Mouse (Mus musculus): ENCODE results near the gene Gm20388. TPM values are rescaled to one million over a fixed set of nuclear protein-coding genes. Genes with fewer than 3 reads are reported as not detected.

Gene Gm20388
- polyA plus RNA-seq, 1 experiment from 2014 or later, result not detected

GRCm38 (mm10) chr8:120109149-120109548 lies 198.5 kb downstream of the Gm20388 start:
- H3K36me3 ChIP-seq (ENCODE audit: control insufficient read depth, insufficient read depth, low read length), result no peaks in the 10 kb centered on the region
- WGBS, result 23% methylated on average over 3 of the region's 3 CpGs
- DNase-seq (ENCODE audit: low spot score), result no peak
- H3K27me3 ChIP-seq (ENCODE audit: control insufficient read depth, insufficient read depth, low read length), result no peaks in the 10 kb centered on the region
- peak overlapping the region; percentile 69 for H3K27ac ChIP-seq (replicated peaks)
- peaks cover 3% of the 10 kb centered on the region for H3K4me1 ChIP-seq (replicated peaks; ENCODE audit: control insufficient read depth, insufficient read depth)
- H3K9me3 ChIP-seq (ENCODE audit: control insufficient read depth, low read length), result no peaks in the 10 kb centered on the region
- H3K4me3 ChIP-seq (ENCODE audit: low read depth, low read length), result no peak overlapping the region
- no peak for ATAC-seq (ENCODE audit: low FRiP score, low TSS enrichment)
- H3K4me2 ChIP-seq (replicated peaks; ENCODE audit: low read depth), result no peak overlapping the region
- TF ChIP-seq CTCF (IDR thresholded peaks at IDR 0.05; ENCODE audit: low read depth) (no peak), EP300 (optimal IDR thresholded peaks at IDR 0.05) (no peak)
- no peak overlapping the region for H3K9ac ChIP-seq (ENCODE audit: low read length)

GRCm38 (mm10) chr8:120110966-120111365 lies 200.3 kb downstream of the Gm20388 start:
- H3K27me3 ChIP-seq (ENCODE audit: control insufficient read depth, insufficient read depth, low read length), result no peaks in the 10 kb centered on the region
- H3K36me3 ChIP-seq (ENCODE audit: control insufficient read depth, insufficient read depth, low read length), result no peaks in the 10 kb centered on the region
- no peak for DNase-seq (ENCODE audit: low spot score)
- WGBS, result 86% methylated on average over 4 of the region's 4 CpGs
- H3K4me3 ChIP-seq (ENCODE audit: low read depth, low read length), result no peak overlapping the region
- H3K4me2 ChIP-seq (replicated peaks; ENCODE audit: low read depth), result no peak overlapping the region
- no peaks in the 10 kb centered on the region for H3K9me3 ChIP-seq (ENCODE audit: control insufficient read depth, low read length)
- peaks cover 3% of the 10 kb centered on the region for H3K4me1 ChIP-seq (replicated peaks; ENCODE audit: control insufficient read depth, insufficient read depth)
- H3K27ac ChIP-seq (replicated peaks), result 0 out of 2 replicates have a peak overlapping the region, but pooled peaks have one; percentile 1
- H3K9ac ChIP-seq (ENCODE audit: low read length), result no peak overlapping the region
- no peak for ATAC-seq (ENCODE audit: low FRiP score, low TSS enrichment)
- TF ChIP-seq CTCF (IDR thresholded peaks at IDR 0.05; ENCODE audit: low read depth) (no peak), EP300 (optimal IDR thresholded peaks at IDR 0.05) (no peak)

GRCm38 (mm10) chr8:120111382-120111781 lies 200.7 kb downstream of the Gm20388 start:
- H3K36me3 ChIP-seq (ENCODE audit: control insufficient read depth, insufficient read depth, low read length), result no peaks in the 10 kb centered on the region
- ATAC-seq (ENCODE audit: low FRiP score, low TSS enrichment) (no peak), DNase-seq (ENCODE audit: low spot score) (no peak)
- no peak overlapping the region for H3K4me2 ChIP-seq (replicated peaks; ENCODE audit: low read depth)
- no peak overlapping the region for H3K27ac ChIP-seq (replicated peaks)
- no peaks in the 10 kb centered on the region for H3K9me3 ChIP-seq (ENCODE audit: control insufficient read depth, low read length)
- no peaks in the 10 kb centered on the region for H3K27me3 ChIP-seq (ENCODE audit: control insufficient read depth, insufficient read depth, low read length)
- no peak overlapping the region for H3K4me3 ChIP-seq (ENCODE audit: low read depth, low read length)
- TF ChIP-seq EP300 (optimal IDR thresholded peaks at IDR 0.05) (no peak), CTCF (IDR thresholded peaks at IDR 0.05; ENCODE audit: low read depth) (no peak)
- no peak overlapping the region for H3K9ac ChIP-seq (ENCODE audit: low read length)
- WGBS, result 51% methylated on average over 4 of the region's 4 CpGs
- peaks cover 3% of the 10 kb centered on the region for H3K4me1 ChIP-seq (replicated peaks; ENCODE audit: control insufficient read depth, insufficient read depth)

GRCm38 (mm10) chr8:120112535-120112934 lies 201.9 kb downstream of the Gm20388 start:
- 71% methylated on average over 5 of the region's 5 CpGs for WGBS
- peak overlapping the region; percentile 97 for H3K27ac ChIP-seq (replicated peaks)
- no peak for ATAC-seq (ENCODE audit: low FRiP score, low TSS enrichment)

GRCm38 (mm10) chr8:120113306-120113705 lies 202.7 kb downstream of the Gm20388 start:
- peak overlapping the region; percentile 71 for H3K9ac ChIP-seq (ENCODE audit: low read length)
- no peaks in the 10 kb centered on the region for H3K36me3 ChIP-seq (ENCODE audit: control insufficient read depth, insufficient read depth, low read length)
- peak overlapping the region; percentile 75 for H3K4me3 ChIP-seq (ENCODE audit: low read depth, low read length)
- no peak for TF ChIP-seq EP300 (optimal IDR thresholded peaks at IDR 0.05)
- no peak for TF ChIP-seq CTCF (IDR thresholded peaks at IDR 0.05; ENCODE audit: low read depth)
- no peaks in the 10 kb centered on the region for H3K27me3 ChIP-seq (ENCODE audit: control insufficient read depth, insufficient read depth, low read length)
- peak; percentile 70 for DNase-seq (ENCODE audit: low spot score)
- H3K4me1 ChIP-seq (replicated peaks; ENCODE audit: control insufficient read depth, insufficient read depth), result peaks cover 3% of the 10 kb centered on the region
- peak overlapping the region; percentile 97 for H3K27ac ChIP-seq (replicated peaks)
- ATAC-seq (ENCODE audit: low FRiP score, low TSS enrichment), result peak; percentile 55
- no peaks in the 10 kb centered on the region for H3K9me3 ChIP-seq (ENCODE audit: control insufficient read depth, low read length)
- H3K4me2 ChIP-seq (replicated peaks; ENCODE audit: low read depth), result peak overlapping the region; percentile 96
- under 1% methylated on average over 10 of the region's 10 CpGs for WGBS

More at GRCm38 (mm10) chr8:120112535-120112934, 201.9 kb downstream of the Gm20388 start:
- no peak for DNase-seq (ENCODE audit: low spot score)
- Histone ChIP-seq H3K4me1 (replicated peaks; ENCODE audit: control insufficient read depth, insufficient read depth) (peaks cover 3% of the 10 kb centered on the region), H3K4me2 (replicated peaks; ENCODE audit: low read depth) (no peak overlapping the region), H3K9me3 (ENCODE audit: control insufficient read depth, low read length) (no peaks in the 10 kb centered on the region), H3K9ac (ENCODE audit: low read length) (no peak overlapping the region), H3K36me3 (ENCODE audit: control insufficient read depth, insufficient read depth, low read length) (no peaks in the 10 kb centered on the region), H3K4me3 (ENCODE audit: low read depth, low read length) (no peak overlapping the region), H3K27me3 (ENCODE audit: control insufficient read depth, insufficient read depth, low read length) (no peaks in the 10 kb centered on the region)
- no peak for TF ChIP-seq EP300 (optimal IDR thresholded peaks at IDR 0.05)
- no peak for TF ChIP-seq CTCF (IDR thresholded peaks at IDR 0.05; ENCODE audit: low read depth)

GRCm38 (mm10) chr8:120113758-120114255 lies 203.2 kb downstream of the Gm20388 start, which contains the start of gene 6430548M08Rik:
TSS of gene 6430548M08Rik (plus strand) at chr8:120114152.
- H3K4me2 ChIP-seq (replicated peaks; ENCODE audit: low read depth), result peak within 1 kb of the TSS; percentile 96
- H3K27me3 ChIP-seq (ENCODE audit: control insufficient read depth, insufficient read depth, low read length), result no peaks in the 10 kb centered on the region
- H3K4me3 ChIP-seq (ENCODE audit: low read depth, low read length), result peak within 1 kb of the TSS; percentile 75
- peaks cover 3% of the 10 kb centered on the region for H3K4me1 ChIP-seq (replicated peaks; ENCODE audit: control insufficient read depth, insufficient read depth)
- under 1% methylated on average over 56 of the region's 61 CpGs for whole genome bisulfite sequencing
- peak within 1 kb of the TSS; percentile 78 for H3K9ac ChIP-seq (ENCODE audit: low read length)
- H3K36me3 ChIP-seq (ENCODE audit: control insufficient read depth, insufficient read depth, low read length), result no peaks in the 10 kb centered on the region
- peak within 1 kb of the TSS; percentile 97 for H3K27ac ChIP-seq (replicated peaks)
- DNase-seq (ENCODE audit: low spot score) (peak; percentile 100), ATAC-seq (ENCODE audit: low FRiP score, low TSS enrichment) (peak; percentile 94)
- no peaks in the 10 kb centered on the region for H3K9me3 ChIP-seq (ENCODE audit: control insufficient read depth, low read length)
- TF ChIP-seq EP300 (optimal IDR thresholded peaks at IDR 0.05), result no peak
- TF ChIP-seq CTCF (IDR thresholded peaks at IDR 0.05; ENCODE audit: low read depth), result peak; percentile 72
